Mouse (Mus musculus) heart, embryonic 15.5 days (tissue): ENCODE measurements around the gene Gm12166. TPM values are rescaled to one million over a fixed set of nuclear protein-coding genes. Genes with fewer than 3 reads are reported as not detected.

ENCODE experiments used
- ATAC-seq: fragments of 200-750 bp; cut with Nextera tagmentation; replicated peaks from 2 replicates; pipeline ENCODE4 v1.8.0; 2017; ENCODE audit warnings: low read depth, moderate TSS enrichment; ENCODE audit not compliant: insufficient number of reproducible peaks, insufficient read depth, low FRiP score
- H3K27ac ChIP-seq: fragments of 300-500 bp; sonication (generic); 2 replicates; pipeline ENCODE4 v1.5.1; 2015; ENCODE audit warnings: mild to moderate bottlenecking, inconsistent platforms
- H3K27me3 ChIP-seq: fragments of 300-500 bp; sonication (generic); 2 replicates; pipeline ENCODE4 v1.6.1; 2015; ENCODE audit warnings: inconsistent platforms
- H3K36me3 ChIP-seq: fragments of 300-500 bp; sonication (generic); 2 replicates; pipeline ENCODE4 v1.6.1; 2015; ENCODE audit warnings: mild to moderate bottlenecking, inconsistent platforms
- H3K4me1 ChIP-seq: fragments of 300-500 bp; sonication (generic); replicated peaks from 2 replicates; pipeline ENCODE4 v1.6.1; 2015; ENCODE audit warnings: inconsistent platforms
- H3K4me2 ChIP-seq: fragments of 300-500 bp; sonication (generic); 2 replicates; pipeline ENCODE4 v1.6.1; 2015; ENCODE audit warnings: inconsistent platforms, mild to moderate bottlenecking, moderate library complexity
- H3K4me3 ChIP-seq: fragments of 300-500 bp; sonication (generic); 2 replicates; pipeline ENCODE4 v1.5.1; 2015; ENCODE audit warnings: mild to moderate bottlenecking, inconsistent platforms
- H3K9ac ChIP-seq: fragments of 300-500 bp; sonication (generic); 2 replicates; pipeline ENCODE4 v1.6.1; 2015; ENCODE audit warnings: mild to moderate bottlenecking, inconsistent platforms
- H3K9me3 ChIP-seq: fragments of 300-500 bp; sonication (generic); replicated peaks from 2 replicates; pipeline ENCODE4 v1.6.1; 2016; ENCODE audit warnings: inconsistent platforms
- WGBS: fragments of 180-500 bp; shearing (Covaris S2); methylation state at CpG from one replicate; pipeline ENCODE4 v1.1.7; 2015; ENCODE audit warnings: mixed read lengths; 5-methylcytosine and 5-hydroxymethylcytosine counted together
- polyA plus RNA-seq: library from polyadenylated mRNA; unstranded; fragments of >200 nt; fragmentation: Nextera tagmentation; extraction: Ambion mirVana; gene quantifications from 2 replicates; pipeline ENCODE4 v1.2.1, GENCODE M21; 2015

Gene Gm12166
- polyA plus RNA-seq, 1 experiment from 2014 or later = 4.4 TPM

DNA sequence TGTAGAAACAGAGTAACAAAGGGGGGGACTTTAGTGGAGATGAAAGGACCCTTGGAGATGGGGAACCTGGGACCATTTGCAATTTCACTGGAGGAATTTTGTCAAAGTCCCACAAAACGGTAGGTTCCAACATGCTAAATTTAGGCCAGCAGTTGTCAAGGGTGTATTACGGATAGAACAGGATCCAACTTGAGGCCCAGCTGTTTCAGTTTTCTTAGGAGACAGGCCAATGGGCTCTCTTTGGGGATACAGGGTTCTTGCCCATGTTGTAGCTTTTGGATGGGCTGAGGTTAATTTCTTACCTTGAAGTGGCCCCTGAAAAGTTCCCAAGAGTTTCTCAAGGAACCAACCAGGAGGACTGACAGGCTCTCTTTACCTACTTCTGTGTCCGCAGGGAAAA, 4.9 kb downstream of the Gm12166 start:
- H3K4me3 ChIP-seq = no peak overlapping the region
- no peaks in the 10 kb centered on the region for H3K27me3 ChIP-seq
- no peaks in the 10 kb centered on the region for H3K4me1 ChIP-seq
- no peak overlapping the region for H3K9ac ChIP-seq
- ATAC-seq = no peak
- H3K36me3 ChIP-seq = no peaks in the 10 kb centered on the region
- no peaks in the 10 kb centered on the region for H3K9me3 ChIP-seq
- WGBS = 66% methylated on average over 3 of the region's 3 CpGs
- no peak overlapping the region for H3K4me2 ChIP-seq
- H3K27ac ChIP-seq = no peak overlapping the region

DNA sequence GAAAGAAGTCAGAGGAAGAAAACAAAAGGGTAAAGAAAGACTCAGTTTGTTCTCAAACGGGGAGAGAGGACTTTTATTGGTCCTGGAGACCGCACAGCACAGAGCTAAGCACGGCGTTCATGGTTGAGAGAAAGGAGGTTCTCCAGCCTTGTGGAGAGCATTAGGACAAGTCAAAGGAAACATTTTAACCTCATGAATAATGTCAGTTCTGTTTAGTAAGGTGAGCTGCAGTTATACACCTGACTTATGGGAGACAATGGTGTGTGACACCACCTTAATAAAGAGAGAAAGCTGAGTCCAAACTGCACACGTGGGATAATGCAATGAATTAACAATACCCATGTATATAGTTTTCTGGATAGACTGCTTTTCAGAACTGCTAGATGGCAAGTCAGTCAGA, 7.3 kb downstream of the Gm12166 start:
- WGBS = 85% methylated on average over 5 of the region's 5 CpGs
- no peak overlapping the region for H3K4me3 ChIP-seq
- no peak for ATAC-seq

DNA sequence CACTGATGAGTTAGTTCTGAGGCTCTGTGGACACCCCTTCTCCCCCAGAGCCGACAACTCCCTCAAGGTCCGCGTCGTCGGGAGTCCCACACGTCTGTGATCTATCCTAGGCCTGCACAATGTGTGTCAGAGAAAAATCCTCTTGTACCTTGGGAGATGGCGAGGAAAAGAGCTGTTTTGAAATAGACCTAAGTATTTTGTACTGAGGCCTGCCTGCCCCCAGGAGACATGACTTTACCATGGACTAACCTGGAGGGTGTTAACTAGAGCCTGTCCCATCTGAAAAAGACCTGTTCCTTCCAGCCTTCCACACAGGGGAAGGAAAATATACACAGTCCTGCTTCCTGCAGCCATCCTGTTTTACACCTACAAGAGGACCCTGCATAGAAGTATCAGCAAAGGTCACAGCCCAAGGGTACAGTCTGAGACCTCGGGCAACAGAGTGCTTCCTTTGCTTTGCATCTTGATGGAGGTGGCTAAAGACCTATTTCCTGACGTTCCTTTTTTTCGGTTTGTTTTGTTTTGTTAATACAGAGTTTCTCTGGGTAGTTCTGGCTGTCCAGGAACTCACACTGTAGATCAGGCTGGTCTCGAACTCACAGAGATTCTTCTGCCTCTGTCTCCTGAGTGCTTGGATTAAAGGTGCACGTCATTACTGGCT, 10.4 kb downstream of the Gm12166 start:
- no peaks in the 10 kb centered on the region for H3K27me3 ChIP-seq
- H3K9me3 ChIP-seq = no peaks in the 10 kb centered on the region
- no peak overlapping the region for H3K4me3 ChIP-seq
- H3K9ac ChIP-seq = no peak overlapping the region
- H3K27ac ChIP-seq = no peak overlapping the region
- 71% methylated on average over 12 of the region's 12 CpGs for WGBS
- H3K4me2 ChIP-seq = no peak overlapping the region
- ATAC-seq = no peak
- H3K36me3 ChIP-seq = no peaks in the 10 kb centered on the region
- H3K4me1 ChIP-seq = peaks cover 3% of the 10 kb centered on the region; the same call in 1 of the 2 replicates

More for the DNA sequence above, 7.3 kb downstream of the Gm12166 start:
- no peaks in the 10 kb centered on the region for H3K9me3 ChIP-seq
- H3K27me3 ChIP-seq = no peaks in the 10 kb centered on the region
- no peaks in the 10 kb centered on the region for H3K36me3 ChIP-seq
- no peaks in the 10 kb centered on the region for H3K4me1 ChIP-seq
- no peak overlapping the region for H3K9ac ChIP-seq
- H3K4me2 ChIP-seq = no peak overlapping the region
- no peak overlapping the region for H3K27ac ChIP-seq

DNA sequence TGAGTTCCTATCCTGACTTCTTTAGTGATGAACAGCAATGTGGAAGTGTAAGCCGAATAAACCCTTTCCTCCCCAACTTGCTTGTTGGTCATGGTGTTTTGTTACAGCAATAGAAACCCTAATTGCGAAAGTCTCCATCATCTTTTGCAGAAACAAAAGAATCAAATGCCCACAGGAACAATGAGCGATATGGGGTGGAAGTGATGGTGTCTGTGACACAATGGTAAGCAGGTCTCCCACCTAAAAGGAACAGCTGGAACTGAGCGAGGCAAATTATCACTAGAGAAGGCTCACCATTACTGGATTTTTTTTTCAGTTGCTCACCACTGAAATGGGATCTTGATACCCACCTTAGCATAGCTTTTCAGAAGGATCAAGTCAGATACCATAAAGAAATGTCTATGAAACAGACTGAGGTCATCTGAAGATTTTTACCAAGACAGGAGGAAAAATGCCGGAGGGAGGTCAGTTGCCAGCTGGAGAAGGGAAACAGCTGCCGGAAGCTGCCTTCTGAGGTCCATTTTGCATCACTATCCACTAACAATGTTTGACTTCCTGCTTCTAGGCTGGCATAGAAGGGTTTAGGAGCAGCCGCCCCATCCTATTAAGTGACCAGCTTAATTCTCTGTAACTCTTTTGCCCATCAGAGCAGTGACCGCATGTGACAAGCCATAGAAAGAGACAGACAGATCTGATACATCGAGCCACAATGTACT, 11.1 kb downstream of the Gm12166 start:
- no peaks in the 10 kb centered on the region for H3K36me3 ChIP-seq
- no peak overlapping the region for H3K4me3 ChIP-seq
- no peaks in the 10 kb centered on the region for H3K9me3 ChIP-seq
- ATAC-seq = no peak
- 0 out of 2 replicates have a peak overlapping the region, but pooled peaks have one; percentile 2 for H3K27ac ChIP-seq
- peaks cover 3% of the 10 kb centered on the region; the same call in 1 of the 2 replicates for H3K4me1 ChIP-seq
- H3K9ac ChIP-seq = no peak overlapping the region
- WGBS = 76% methylated on average over 9 of the region's 9 CpGs
- no peaks in the 10 kb centered on the region for H3K27me3 ChIP-seq
- no peak overlapping the region for H3K4me2 ChIP-seq

DNA sequence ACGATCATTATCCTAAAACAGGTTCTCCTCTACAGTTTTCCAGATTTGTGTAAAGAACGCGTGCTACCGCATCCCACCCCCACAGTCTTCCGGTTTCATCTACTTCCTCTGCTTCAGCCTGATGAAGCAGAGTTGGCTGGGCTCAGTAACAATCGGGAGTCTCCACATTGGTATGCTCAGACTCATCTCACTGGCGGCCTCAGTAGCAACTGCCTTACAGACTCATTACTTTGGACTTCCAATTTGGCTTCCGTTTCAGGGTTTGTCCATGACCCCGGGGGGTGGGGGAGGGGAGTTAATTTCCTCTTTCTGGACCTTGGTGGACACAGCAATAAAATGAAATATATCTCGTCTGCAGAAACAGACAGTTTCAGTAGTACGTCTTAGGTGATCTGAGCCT, 12.8 kb downstream of the Gm12166 start:
- Histone ChIP-seq H3K4me2 (0 out of 2 replicates have a peak overlapping the region, but pooled peaks have one; percentile 1), H3K4me3 (no peak overlapping the region), H3K4me1 (peaks cover 3% of the 10 kb centered on the region; the same call in 1 of the 2 replicates), H3K36me3 (no peaks in the 10 kb centered on the region), H3K27me3 (no peaks in the 10 kb centered on the region), H3K9ac (no peak overlapping the region), H3K27ac (no peak overlapping the region), H3K9me3 (no peaks in the 10 kb centered on the region)
- ATAC-seq = no peak
- WGBS = 51% methylated on average over 11 of the region's 11 CpGs

DNA sequence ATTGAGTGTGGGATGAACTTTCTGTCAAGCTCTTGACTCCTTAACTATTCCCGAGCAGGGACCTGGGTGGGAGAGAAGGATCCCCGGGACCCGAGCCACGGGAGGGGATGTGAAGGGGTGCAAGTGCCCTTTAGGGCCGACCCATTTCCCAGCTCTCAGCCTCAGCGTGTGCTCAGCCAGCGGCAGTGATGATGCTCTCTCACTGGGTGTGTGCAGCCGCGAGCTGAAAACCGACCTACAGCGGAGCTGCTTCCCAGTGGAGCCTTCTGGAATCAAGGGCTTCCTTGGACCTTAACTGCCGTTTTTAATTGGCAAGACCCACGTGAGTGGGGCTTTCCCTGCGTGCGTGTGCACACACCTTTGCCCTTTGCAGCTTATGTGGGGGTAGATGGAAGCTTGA, 13.2 kb downstream of the Gm12166 start:
- Histone ChIP-seq H3K36me3 (no peaks in the 10 kb centered on the region), H3K4me1 (peaks cover 3% of the 10 kb centered on the region; the same call in 1 of the 2 replicates), H3K4me3 (no peak overlapping the region), H3K9me3 (no peaks in the 10 kb centered on the region), H3K27ac (no peak overlapping the region), H3K9ac (no peak overlapping the region), H3K4me2 (0 out of 2 replicates have a peak overlapping the region, but pooled peaks have one; percentile 1), H3K27me3 (no peaks in the 10 kb centered on the region)
- no peak for ATAC-seq
- WGBS = 66% methylated on average over 15 of the region's 15 CpGs

DNA sequence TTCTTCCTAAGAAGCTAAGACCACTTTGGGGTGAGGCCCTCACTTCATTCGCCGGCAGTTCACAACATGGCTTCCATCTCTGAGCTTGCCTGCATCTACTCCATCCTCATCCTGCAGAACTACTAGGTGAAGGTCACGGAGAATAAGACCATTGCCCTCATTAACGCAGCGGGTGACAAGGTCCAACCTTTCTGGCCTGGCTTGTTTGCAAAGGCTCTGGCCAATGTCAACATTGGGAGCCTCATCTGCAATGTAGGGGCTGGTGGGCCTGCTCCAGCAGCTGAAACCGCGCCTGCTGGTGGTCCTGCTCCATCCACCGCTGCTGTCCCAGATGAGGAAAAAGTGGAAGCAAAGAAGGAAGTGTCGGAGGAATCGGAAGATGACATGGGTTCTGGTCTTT, 15.7 kb downstream of the Gm12166 start:
- Histone ChIP-seq H3K4me2 (no peak overlapping the region), H3K9me3 (no peaks in the 10 kb centered on the region), H3K36me3 (no peaks in the 10 kb centered on the region), H3K4me1 (peaks cover 3% of the 10 kb centered on the region; the same call in 1 of the 2 replicates), H3K9ac (no peak overlapping the region), H3K27me3 (no peaks in the 10 kb centered on the region), H3K4me3 (no peak overlapping the region), H3K27ac (no peak overlapping the region)
- 92% methylated on average over 10 of the region's 10 CpGs for WGBS
- no peak for ATAC-seq

DNA sequence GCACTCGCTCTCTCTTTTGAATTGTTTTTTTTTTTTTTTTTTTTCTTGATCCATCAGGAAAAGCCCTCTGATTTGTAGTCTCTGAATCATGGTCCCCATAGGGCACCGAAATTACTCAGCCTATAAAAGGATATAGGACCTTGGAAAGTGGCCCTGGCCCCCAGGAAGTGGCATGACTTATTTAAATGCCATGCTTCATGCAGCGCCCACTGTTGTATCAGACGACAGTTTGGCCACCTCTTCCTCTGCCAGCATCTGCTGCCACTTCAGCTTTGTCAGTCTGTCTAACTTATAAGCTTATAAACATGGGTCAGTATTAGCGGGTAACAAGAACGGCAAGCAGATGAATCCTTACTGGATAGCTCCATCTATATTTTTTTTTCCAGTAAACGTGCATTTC, 19.2 kb downstream of the Gm12166 start:
- Histone ChIP-seq H3K27ac (no peak overlapping the region), H3K4me1 (peaks cover 8% of the 10 kb centered on the region), H3K4me3 (no peak overlapping the region), H3K9me3 (no peaks in the 10 kb centered on the region), H3K27me3 (no peaks in the 10 kb centered on the region), H3K36me3 (no peaks in the 10 kb centered on the region), H3K4me2 (no peak overlapping the region), H3K9ac (no peak overlapping the region)
- 82% methylated on average over 7 of the region's 7 CpGs for WGBS
- ATAC-seq = no peak

DNA sequence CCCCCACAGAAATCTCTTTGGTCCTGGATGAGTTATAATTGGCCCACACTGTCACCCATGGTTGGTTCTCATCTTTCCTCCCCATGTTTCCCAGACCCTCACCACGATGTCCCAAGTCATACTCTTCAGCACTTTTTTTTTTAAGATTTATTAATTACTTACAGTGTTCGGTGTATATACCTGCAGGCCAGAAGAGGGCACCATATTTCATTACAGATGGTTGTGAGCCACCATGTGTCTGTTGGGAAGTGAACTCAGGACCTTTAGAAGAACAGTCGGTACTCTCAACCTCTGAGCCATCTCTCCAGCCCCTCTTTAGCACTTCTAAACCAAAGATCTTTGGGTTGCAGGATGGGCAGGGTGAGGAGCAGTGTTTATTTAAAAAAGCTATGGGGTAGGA, 20.7 kb downstream of the Gm12166 start:
- H3K4me2 ChIP-seq = no peak overlapping the region
- H3K4me3 ChIP-seq = no peak overlapping the region
- WGBS = 51% methylated on average over 3 of the region's 3 CpGs
- no peak overlapping the region for H3K27ac ChIP-seq
- H3K9me3 ChIP-seq = no peaks in the 10 kb centered on the region
- ATAC-seq = no peak
- no peak overlapping the region for H3K9ac ChIP-seq
- H3K4me1 ChIP-seq = peaks cover 8% of the 10 kb centered on the region
- no peaks in the 10 kb centered on the region for H3K27me3 ChIP-seq
- H3K36me3 ChIP-seq = no peaks in the 10 kb centered on the region

DNA sequence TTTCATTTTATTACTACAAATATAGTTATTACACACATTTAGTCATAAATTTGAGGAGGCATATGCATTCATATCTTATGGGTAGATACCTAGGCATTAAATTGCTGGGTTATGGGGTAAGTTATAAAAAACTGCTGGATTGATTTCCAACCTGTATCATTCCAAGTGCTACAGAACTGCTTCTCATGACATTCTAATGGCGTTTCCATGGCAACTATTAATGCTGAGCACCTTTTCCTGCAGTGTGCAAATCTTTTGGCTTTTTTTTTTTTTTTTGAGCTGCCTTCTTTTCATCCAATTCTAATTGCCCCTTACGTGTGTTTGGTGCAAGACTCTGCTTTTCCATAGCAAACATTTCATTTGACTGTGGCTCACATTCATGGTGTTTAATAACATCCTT, 22.1 kb downstream of the Gm12166 start:
- Histone ChIP-seq H3K9ac (no peak overlapping the region), H3K27me3 (no peaks in the 10 kb centered on the region), H3K4me2 (no peak overlapping the region), H3K27ac (no peak overlapping the region), H3K9me3 (no peaks in the 10 kb centered on the region), H3K4me3 (no peak overlapping the region), H3K4me1 (peaks cover 8% of the 10 kb centered on the region), H3K36me3 (no peaks in the 10 kb centered on the region)
- 90% methylated on average over 2 of the region's 2 CpGs for WGBS
- no peak for ATAC-seq

DNA sequence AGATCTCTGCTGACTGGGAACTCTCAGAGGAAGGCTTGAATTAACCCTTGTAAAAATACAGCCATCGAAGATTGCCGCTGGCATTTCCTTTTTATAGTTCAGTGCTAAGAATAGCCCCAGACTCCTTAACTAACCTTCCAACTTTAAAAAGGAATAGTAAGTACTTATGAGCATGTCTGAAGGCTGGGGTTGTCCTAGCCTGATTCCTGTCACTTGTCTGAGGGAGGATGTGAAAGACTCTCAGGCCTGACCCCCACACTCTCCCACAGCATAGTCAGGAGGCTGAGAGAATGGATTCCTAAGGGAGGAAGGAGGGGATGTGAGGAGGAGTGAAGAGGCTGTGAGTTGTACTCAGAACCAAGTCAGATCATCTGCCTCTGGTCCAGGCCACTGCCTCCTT, 22.6 kb downstream of the Gm12166 start:
- Histone ChIP-seq H3K4me2 (no peak overlapping the region), H3K27ac (no peak overlapping the region)
- 21% methylated on average over 2 of the region's 2 CpGs for WGBS

More for the DNA sequence above, 22.6 kb downstream of the Gm12166 start:
- Histone ChIP-seq H3K4me3 (no peak overlapping the region), H3K9ac (no peak overlapping the region), H3K4me1 (peaks cover 8% of the 10 kb centered on the region), H3K9me3 (no peaks in the 10 kb centered on the region), H3K27me3 (no peaks in the 10 kb centered on the region), H3K36me3 (no peaks in the 10 kb centered on the region)
- no peak for ATAC-seq
